Mouse (Mus musculus): Measurements from ENCODE around the gene Ccdc59. TPM values are rescaled to one million over a fixed set of nuclear protein-coding genes. Genes with fewer than 3 reads are reported as not detected.
A peak's percentile ranks its signal among the peaks of the same experiment; 100 is the strongest.

The Ccdc59 gene
- polyA plus RNA-seq, 1 experiment from 2014 or later: 58.6 TPM

DNA sequence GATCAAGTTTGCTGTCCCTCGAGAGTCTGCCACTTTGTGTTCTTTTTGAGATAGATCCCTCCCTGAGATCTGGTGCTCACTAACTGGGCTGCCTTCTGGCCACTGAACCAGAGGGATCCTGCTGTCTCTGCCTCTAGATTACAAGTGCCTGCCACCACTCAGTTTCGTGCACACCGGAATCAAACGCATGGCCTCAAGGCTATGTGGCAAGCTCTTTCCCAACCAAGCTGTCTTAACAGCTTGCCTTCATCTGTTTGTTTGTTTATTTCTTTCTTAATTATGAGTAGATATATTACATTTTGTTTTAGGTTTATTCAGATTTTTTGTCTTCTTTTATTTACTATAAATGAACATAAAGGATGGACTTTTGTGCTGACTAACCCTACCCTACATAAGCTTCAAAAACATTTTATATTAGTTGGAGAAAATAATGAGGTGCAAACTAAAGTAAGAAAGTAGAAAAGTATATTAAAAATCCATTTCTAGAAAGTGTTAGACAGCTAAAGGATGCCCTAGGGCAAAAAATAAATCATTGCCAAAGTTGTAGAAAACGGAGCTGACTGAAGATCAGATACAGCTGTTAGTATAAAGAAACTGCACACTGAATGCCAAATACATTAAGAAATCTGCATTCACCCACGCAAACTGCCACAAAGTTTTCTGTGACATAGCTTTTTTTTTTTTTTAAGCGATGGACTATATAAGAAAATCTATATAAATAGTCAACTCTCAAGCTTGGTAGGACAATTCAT, 34.4 kb upstream of the Ccdc59 start:
- 61% methylated on average over 7 of the region's 7 CpGs for WGBS
- Histone ChIP-seq H3K9ac (ENCODE audit: low read depth, low read length) (no peak overlapping the region), H3K9me3 (replicated peaks; ENCODE audit: low read length) (no peaks in the 10 kb centered on the region), H3K4me2 (ENCODE audit: low read length) (no peak overlapping the region), H3K27ac (no peak overlapping the region), H3K4me1 (replicated peaks; ENCODE audit: insufficient read depth, low read length) (no peaks in the 10 kb centered on the region), H3K4me3 (replicated peaks; ENCODE audit: low read depth, low read length) (no peak overlapping the region), H3K27me3 (ENCODE audit: insufficient read depth, low read length) (no peaks in the 10 kb centered on the region), H3K36me3 (ENCODE audit: insufficient read depth, low read length) (no peaks in the 10 kb centered on the region)
- TF ChIP-seq CTCF (IDR thresholded peaks at IDR 0.05; ENCODE audit: low read depth): no peak
- ATAC-seq (replicated peaks; ENCODE audit: low FRiP score, low read depth) (no peak), DNase-seq (ENCODE audit: low spot score) (no peak)

DNA sequence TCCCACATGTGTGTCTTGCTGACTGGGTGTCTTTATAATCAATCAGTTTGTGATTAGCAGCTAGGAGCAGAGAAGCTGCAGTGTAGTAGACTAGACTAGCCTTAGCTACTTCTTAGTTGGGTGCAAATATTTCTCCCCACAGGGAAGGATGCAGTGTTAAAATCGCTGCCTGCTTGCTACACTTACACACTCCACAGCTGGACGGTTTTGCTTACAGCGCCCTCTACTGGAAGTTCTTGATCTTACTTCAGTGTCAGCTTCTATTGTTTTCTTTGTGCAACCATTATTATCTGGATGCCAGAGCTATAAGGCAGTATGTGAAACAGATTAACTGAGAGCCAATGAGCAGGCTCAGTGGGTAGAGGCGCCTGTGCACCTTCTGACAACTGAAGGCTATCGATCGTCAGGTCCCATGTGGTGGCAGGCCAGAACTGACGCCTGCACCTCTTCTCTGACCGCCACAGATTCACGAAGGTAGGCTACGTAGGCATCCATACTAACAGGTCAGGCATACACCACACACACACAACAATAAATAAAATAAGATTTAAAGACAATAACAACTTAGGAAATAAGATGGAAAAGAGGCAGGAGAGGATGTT, 6.1 kb upstream of the Ccdc59 start:
- Histone ChIP-seq H3K4me1 (replicated peaks; ENCODE audit: insufficient read depth, low read length) (no peaks in the 10 kb centered on the region), H3K36me3 (ENCODE audit: insufficient read depth, low read length) (peaks cover 4% of the 10 kb centered on the region; the same call in 1 of the 2 replicates), H3K27me3 (ENCODE audit: insufficient read depth, low read length) (no peaks in the 10 kb centered on the region), H3K27ac (no peak overlapping the region), H3K4me3 (replicated peaks; ENCODE audit: low read depth, low read length) (no peak overlapping the region), H3K9me3 (replicated peaks; ENCODE audit: low read length) (no peaks in the 10 kb centered on the region), H3K9ac (ENCODE audit: low read depth, low read length) (no peak overlapping the region), H3K4me2 (ENCODE audit: low read length) (no peak overlapping the region)
- ATAC-seq (replicated peaks; ENCODE audit: low FRiP score, low read depth): peak; percentile 25; the same call in 1 of the 2 replicates
- peak; percentile 23 for DNase-seq (ENCODE audit: low spot score)
- WGBS: 70% methylated on average over 10 of the region's 10 CpGs
- peak; percentile 57 for TF ChIP-seq CTCF (IDR thresholded peaks at IDR 0.05; ENCODE audit: low read depth)

DNA sequence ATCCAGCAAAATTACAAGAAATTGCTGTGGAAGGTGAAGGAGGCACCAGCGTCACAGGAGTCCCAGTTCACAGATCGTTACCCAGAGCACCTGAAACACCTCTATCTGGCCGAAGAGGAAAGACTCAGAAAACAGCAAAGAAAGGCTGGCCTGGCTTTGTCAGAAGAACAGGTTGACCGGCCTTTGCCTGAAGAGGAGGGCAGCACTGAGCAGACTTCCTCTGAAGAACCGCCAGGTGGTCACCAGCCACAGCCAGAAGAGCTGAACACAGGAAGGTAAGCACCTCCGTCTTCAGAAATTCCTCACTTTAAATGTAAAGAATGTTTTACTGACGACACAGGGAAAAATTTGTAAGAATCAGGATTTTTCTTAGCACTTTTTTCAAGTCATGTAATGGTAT, 1.7 kb downstream of the Ccdc59 start:
- no peak for DNase-seq (ENCODE audit: low spot score)
- no peak for ATAC-seq (replicated peaks; ENCODE audit: low FRiP score, low read depth)
- Histone ChIP-seq H3K27me3 (ENCODE audit: insufficient read depth, low read length) (no peaks in the 10 kb centered on the region), H3K36me3 (ENCODE audit: insufficient read depth, low read length) (peaks cover 33% of the 10 kb centered on the region), H3K27ac (no peak overlapping the region), H3K4me2 (ENCODE audit: low read length) (no peak overlapping the region), H3K9me3 (replicated peaks; ENCODE audit: low read length) (no peaks in the 10 kb centered on the region), H3K4me3 (replicated peaks; ENCODE audit: low read depth, low read length) (no peak overlapping the region), H3K9ac (ENCODE audit: low read depth, low read length) (no peak overlapping the region), H3K4me1 (replicated peaks; ENCODE audit: insufficient read depth, low read length) (no peaks in the 10 kb centered on the region)
- no peak for TF ChIP-seq CTCF (IDR thresholded peaks at IDR 0.05; ENCODE audit: low read depth)
- 76% methylated on average over 7 of the region's 7 CpGs for WGBS

DNA sequence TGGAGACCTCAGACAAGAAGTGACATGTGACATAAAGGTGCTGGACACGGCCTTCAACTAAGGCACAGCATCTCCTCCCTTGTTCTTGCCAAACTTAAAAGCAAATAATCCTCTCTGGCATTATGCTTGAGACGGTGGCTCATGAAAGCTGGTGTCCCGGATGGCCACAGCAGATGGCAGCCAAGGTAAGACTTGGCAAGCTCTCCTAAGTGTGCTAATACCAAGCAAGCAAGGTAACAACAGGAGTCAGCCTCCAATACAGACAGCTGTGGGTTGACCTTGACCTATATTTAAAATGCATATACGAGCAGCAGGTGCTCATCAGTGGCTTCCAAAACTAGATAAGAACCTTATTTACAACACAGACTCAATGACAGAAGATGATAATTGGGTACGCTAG, 9.4 kb downstream of the Ccdc59 start:
- ATAC-seq (replicated peaks; ENCODE audit: low FRiP score, low read depth) (no peak), DNase-seq (ENCODE audit: low spot score) (no peak)
- TF ChIP-seq CTCF (IDR thresholded peaks at IDR 0.05; ENCODE audit: low read depth): no peak
- peaks cover 31% of the 10 kb centered on the region for H3K36me3 ChIP-seq (ENCODE audit: insufficient read depth, low read length)
- no peak overlapping the region for H3K4me2 ChIP-seq (ENCODE audit: low read length)
- no peaks in the 10 kb centered on the region for H3K4me1 ChIP-seq (replicated peaks; ENCODE audit: insufficient read depth, low read length)
- H3K27ac ChIP-seq: no peak overlapping the region
- no peak overlapping the region for H3K4me3 ChIP-seq (replicated peaks; ENCODE audit: low read depth, low read length)
- 93% methylated on average over 5 of the region's 5 CpGs for WGBS
- no peaks in the 10 kb centered on the region for H3K9me3 ChIP-seq (replicated peaks; ENCODE audit: low read length)
- no peaks in the 10 kb centered on the region for H3K27me3 ChIP-seq (ENCODE audit: insufficient read depth, low read length)
- no peak overlapping the region for H3K9ac ChIP-seq (ENCODE audit: low read depth, low read length)

- no peaks in the 10 kb centered on the region for H3K9me3 ChIP-seq (replicated peaks; ENCODE audit: low read length)
- no peak overlapping the region for H3K4me3 ChIP-seq (replicated peaks; ENCODE audit: low read depth, low read length)
- H3K27ac ChIP-seq: no peak overlapping the region
- no peak for DNase-seq (ENCODE audit: low spot score)
- no peak overlapping the region for H3K9ac ChIP-seq (ENCODE audit: low read depth, low read length)
- WGBS: 82% methylated on average over 4 of the region's 4 CpGs
- H3K27me3 ChIP-seq (ENCODE audit: insufficient read depth, low read length): no peaks in the 10 kb centered on the region
- no peak for ATAC-seq (replicated peaks; ENCODE audit: low FRiP score, low read depth)
- no peak overlapping the region for H3K4me2 ChIP-seq (ENCODE audit: low read length)
- H3K36me3 ChIP-seq (ENCODE audit: insufficient read depth, low read length): peaks cover 26% of the 10 kb centered on the region; the same call in 1 of the 2 replicates
- no peak for TF ChIP-seq CTCF (IDR thresholded peaks at IDR 0.05; ENCODE audit: low read depth)
- no peaks in the 10 kb centered on the region for H3K4me1 ChIP-seq (replicated peaks; ENCODE audit: insufficient read depth, low read length)
Measured at GRCm38 (mm10) chr10:105851136-105851535, 10.3 kb downstream of the Ccdc59 start.

GRCm38 (mm10) chr10:105867312-105867711, 26.4 kb downstream of the Ccdc59 start:
- Histone ChIP-seq H3K27ac (no peak overlapping the region), H3K4me3 (replicated peaks; ENCODE audit: low read depth, low read length) (no peak overlapping the region), H3K4me2 (ENCODE audit: low read length) (no peak overlapping the region), H3K9ac (ENCODE audit: low read depth, low read length) (no peak overlapping the region), H3K4me1 (replicated peaks; ENCODE audit: insufficient read depth, low read length) (no peaks in the 10 kb centered on the region), H3K9me3 (replicated peaks; ENCODE audit: low read length) (no peaks in the 10 kb centered on the region), H3K27me3 (ENCODE audit: insufficient read depth, low read length) (no peaks in the 10 kb centered on the region), H3K36me3 (ENCODE audit: insufficient read depth, low read length) (no peaks in the 10 kb centered on the region)
- TF ChIP-seq CTCF (IDR thresholded peaks at IDR 0.05; ENCODE audit: low read depth): peak; percentile 68
- ATAC-seq (replicated peaks; ENCODE audit: low FRiP score, low read depth) (no peak), DNase-seq (ENCODE audit: low spot score) (peak; percentile 54)
- WGBS: 47% methylated on average over 4 of the region's 4 CpGs

Other genes starting within 250 kb of the Ccdc59 start
- 13.3 and 13.5 TPM in 2 replicates for gene Mettl25, start 313 bp downstream of the Ccdc59 start, polyA plus RNA-seq (2015; fragmentation: Nextera tagmentation; extraction: Ambion mirVana)